Mouse (Mus musculus): ENCODE data around the gene Blnk.
A peak's percentile ranks its signal among the peaks of the same experiment; 100 is the strongest.

Gene Blnk

DNA sequence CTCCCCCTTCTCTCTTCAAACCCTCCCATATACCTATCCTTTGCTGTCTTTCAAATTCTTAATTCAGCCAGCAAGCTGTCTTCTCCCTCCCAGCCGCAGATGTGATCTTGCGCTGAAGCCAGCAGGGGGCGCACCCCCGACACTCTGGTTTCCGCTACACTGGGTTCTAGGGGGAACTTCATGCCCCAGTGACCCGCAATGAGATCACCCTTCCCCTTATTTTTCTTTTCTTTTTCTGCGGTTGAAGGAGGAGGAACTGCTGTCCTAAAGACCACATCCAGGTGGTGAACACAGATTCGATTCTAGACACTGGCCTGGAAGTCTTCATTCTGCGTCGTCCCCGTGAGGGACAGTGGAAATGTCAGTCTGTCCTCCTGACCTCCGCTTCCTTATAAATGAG is 31.3 kb downstream of the Blnk start:
- DNase-seq = peak; percentile 65

DNA sequence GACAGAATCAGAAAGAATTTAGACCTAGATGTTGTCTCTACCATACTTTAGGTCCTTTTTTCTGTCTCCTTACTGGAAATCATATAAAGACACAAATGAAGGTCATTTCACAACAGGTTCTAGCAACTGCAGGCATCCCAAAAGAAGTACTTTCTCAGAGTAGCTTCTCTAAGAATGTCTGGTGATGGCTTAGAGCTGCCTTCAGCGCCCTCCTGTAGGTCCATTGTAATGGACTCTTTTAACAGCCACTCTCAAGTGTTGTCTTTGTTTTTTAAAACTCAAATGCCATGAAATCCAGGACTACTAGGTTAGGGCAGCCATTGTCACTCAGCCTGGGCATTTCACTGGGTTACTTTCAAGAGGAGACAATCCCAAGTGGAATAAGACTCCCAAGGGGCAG is 35.4 kb downstream of the Blnk start:
- no peak for DNase-seq

DNA sequence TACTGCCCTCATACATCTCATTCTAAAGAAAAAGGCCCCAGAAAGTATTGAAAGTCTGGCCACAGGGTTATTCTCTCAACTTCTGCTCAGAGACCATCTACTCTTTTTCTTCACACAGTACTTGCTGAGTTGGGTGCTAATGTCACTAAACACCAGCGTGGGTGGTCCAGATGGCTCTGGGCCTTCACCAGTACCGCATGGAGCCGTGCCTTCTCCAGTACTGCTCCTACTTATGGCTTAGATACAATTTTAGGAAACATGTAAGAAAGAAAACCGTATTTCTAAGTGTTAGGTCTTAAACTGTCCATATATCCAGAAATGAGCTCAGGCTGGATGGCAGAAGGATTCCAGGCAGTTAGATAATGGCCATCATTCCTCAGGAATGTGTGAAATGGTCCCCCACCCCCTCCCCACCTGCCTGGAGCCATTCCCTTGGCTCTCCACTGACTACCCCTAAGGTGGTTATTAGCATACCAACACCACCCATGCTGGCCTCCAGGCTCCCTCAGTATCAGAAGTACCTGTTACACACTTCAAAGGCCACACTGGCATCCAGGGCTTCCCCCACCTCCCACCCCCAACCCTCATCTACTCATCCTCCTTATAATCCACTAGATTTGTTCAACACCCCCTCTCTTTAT is 47.3 kb downstream of the Blnk start:
- DNase-seq = no peak

DNA sequence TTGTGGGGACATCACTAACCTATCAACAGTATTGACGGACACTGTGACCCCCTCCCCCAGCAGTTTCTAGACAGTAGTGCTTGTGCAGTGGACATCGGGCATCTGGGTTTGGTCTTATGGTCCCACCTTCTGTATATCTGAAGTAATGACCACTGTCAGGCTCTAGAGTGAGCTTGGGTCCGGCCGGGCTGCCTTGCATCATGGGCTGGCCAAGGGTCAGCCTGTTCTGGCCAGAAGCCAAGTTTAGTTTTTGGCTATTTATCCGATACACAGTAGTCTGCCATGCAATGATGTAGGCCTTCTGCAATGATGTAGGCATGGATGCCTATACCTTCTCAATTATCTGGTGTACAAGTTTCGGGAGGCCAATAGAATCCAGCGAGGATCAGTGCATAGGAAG is 50.8 kb downstream of the Blnk start:
- DNase-seq = no peak

DNA sequence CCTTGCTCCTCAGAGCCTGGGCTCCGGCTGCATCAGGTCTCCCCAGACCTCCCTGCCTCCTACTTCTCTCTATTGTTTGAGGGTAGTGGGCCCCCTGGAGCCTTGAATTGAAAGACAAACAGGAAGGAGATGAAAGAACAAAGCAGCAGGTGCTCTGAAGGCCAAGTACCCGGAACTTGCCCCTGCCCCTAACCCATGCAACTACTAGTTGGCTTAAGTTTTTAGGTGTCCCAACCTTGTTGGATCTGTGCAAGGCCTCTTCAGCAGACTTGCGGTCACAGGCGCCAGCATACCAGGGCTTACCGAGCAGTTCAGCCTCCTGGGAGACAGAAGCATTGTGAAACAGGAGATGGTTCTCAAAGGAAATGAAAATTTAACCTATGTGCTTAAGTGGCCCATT is 58.3 kb downstream of the Blnk start:
- DNase-seq = no peak

DNA sequence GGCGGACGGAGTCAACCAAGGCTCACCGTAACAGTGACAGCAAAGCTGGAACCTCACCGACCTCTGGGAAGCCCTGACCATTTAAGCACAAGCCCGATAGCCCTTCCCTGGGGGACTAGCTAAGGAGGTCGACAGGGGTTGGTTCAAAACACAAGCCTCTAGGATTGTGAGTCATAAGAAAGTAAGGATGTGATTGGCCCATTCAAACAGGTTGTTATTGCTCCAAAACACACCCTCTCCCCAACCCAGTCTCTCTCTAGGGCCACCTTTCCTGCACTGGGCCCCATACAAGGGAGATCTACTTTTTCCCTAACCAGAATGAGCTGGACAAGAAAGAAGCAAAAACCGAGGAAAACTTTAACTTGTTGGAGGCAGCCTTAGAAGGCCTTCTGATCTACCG is 59.0 kb downstream of the Blnk start:
- DNase-seq = no peak

DNA sequence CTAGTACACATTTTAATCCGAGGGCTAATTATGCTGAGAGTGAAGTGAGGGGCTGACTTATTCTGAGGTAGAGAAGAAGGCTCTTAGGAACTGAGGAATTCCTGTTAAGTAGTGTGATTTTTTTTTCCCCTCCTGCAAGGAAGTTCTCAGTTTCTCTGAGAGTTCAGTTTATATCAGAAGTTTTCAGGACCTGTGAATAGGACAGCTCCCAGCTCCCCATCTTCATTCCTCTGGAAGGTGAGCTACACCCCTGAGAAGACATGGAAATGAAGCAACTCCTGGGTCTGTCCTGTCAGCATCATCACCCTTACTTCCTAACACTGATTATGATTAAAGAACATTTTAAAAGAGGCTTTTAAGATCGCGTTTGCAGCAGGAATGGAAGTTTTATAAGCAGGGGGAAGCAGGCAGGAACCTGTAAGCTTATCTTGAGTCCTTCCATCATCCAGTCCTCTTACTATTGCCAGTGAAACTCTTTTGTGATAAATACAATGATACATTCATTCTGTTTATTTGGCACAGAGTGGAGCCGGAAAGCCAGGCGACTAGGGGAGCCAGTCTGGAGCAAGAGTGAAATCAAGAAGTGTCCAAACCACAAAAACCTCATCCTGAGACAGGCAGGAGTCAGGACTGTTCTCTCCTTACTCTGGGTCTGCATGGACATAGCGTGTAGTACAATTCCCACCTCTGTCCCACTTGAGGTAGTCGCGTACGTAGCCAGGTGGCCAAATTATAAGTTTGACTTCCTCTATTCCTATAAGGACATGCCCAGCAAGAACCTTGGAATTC is 62.6 kb downstream of the Blnk start:
- peak; percentile 37 for DNase-seq

DNA sequence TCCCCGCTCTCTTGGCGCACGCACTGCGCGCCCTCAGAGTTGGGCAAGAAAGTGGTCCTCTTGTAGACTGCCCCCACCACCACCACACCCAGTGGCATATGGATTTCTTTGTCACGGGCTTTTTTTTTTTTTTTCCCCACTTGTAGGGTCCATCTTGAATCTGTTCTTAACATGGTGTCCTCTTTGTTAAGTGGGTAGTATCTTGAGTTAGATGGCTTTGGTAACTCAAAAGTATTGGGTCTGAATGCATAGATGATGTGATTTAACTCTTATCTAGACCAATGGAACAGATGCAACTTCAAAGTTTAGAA is 99.0 kb downstream of the Blnk start:
- no peak for DNase-seq

DNA sequence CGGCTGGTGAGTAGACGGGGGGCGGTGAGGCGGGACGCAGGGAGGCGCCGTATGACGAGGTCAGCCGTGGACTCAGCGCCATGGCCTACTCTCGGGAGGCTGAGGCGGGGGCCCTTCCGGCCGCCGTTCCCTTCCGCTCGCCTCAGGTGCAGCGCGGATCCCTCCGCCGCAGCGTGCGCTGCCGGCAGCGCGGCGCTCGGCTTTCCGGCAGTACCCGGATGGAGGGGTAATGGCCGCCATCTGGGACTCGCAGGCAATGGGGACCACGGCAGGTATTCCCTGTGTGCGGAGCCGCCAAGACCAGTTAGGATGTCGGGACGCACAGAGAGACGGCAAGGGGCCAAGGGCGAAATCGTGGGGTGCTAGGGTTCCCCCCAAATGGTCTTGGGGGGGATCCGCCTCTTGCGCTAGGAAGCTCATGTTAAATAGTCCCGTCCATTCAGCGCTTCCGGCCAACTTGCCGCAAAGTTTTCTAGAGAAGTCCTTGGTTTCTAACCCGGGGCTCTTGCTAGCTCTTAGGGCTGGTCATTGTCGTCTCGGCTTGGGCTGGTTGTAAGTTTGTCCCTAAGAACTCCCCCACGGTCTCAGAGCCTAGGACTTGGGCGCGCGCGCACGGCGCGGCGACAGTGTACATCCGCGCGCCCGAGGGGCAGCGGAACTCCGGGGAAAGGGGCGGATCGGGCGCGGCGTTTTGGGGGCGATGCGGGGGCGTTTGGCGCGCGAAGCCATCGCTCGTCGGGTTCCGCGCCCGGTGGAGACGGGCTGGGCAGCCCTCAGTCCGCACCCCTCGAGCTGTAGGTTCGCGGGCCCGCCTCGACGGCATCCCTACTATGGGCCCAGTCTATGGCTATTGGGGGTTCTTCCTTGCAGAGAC is 99.6 kb downstream of the Blnk start, which contains the start of gene Zfp518a:
Zfp518a (plus strand) TSS at position 187 of the 874 bp plus-strand sequence.
- DNase-seq = peak; percentile 96

DNA sequence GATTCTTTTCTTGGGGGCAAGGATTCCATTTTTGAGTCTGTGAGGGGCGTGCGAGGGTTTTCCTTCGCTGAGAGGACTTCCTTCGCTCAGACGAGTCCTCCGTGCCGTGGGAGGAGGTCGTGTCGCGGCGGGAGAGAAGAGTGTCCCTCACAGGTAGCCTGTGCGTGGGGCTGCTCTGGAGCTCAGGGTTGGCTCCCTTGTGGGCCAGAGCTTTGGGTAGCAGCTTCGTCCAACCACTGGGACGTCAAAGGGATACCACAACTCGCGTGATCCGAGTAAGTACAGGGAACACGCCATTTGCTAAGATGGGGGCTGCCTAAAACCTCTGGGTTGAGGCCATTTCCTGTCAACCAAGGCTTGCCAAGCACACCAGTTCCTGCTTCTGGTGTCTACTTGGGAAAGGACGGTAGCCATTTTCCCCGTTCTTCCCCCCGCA is 100.2 kb downstream of the Blnk start:
- DNase-seq = no peak

DNA sequence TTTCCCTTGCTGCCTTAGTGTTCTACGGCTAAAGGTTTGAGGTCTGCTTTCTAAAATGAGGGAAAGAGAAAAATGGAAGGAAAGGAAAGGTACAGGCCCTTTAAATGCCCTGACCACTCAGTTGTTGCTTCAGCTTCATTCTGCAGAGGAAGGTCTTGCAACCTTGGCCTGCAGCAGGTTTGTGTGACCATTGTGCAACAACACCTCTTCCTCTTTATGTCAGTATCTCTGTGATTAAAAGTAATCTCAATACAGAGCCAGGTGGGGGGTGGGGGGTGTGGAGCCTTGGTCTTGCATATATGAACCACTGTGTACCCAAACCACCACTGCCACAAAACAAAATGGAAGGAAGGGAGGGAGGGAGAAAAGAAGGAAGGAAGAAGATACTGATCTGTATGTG is 105.4 kb downstream of the Blnk start:
- no peak for DNase-seq

DNA sequence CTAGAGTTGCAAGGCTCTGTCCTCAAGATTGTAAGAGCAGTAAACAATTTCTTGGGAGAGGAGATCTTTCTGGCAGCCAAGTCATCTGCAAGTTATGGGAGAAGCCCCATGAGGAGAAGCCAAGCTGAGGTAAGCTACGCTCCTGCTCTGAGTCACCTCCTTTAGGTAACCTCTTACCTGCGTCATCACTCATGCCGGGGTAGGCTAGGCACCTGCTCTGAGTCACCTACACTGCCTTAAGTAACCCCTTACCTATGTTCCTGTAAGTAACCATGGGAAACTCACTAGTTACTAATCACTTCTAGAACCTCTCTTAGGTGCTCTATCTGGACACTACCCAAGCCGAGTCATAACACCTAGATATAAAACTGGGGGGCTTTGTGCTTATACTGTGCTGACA is 112.6 kb downstream of the Blnk start:
- no peak for DNase-seq

Measured in embryo, embryonic 11 days (tissue).